Mouse (Mus musculus): Measurements from ENCODE around the gene Nr2c1. TPM values are rescaled to one million over a fixed set of nuclear protein-coding genes. Genes with fewer than 3 reads are reported as not detected.

The Nr2c1 gene
- polyA plus RNA-seq, 1 experiment from 2014 or later: 6.9 TPM

GRCm38 (mm10) chr10:94225026-94225750 is 77.4 kb downstream of the Nr2c1 start:
- H3K9ac ChIP-seq (ENCODE audit: low read depth, low read length): no peak overlapping the region

DNA sequence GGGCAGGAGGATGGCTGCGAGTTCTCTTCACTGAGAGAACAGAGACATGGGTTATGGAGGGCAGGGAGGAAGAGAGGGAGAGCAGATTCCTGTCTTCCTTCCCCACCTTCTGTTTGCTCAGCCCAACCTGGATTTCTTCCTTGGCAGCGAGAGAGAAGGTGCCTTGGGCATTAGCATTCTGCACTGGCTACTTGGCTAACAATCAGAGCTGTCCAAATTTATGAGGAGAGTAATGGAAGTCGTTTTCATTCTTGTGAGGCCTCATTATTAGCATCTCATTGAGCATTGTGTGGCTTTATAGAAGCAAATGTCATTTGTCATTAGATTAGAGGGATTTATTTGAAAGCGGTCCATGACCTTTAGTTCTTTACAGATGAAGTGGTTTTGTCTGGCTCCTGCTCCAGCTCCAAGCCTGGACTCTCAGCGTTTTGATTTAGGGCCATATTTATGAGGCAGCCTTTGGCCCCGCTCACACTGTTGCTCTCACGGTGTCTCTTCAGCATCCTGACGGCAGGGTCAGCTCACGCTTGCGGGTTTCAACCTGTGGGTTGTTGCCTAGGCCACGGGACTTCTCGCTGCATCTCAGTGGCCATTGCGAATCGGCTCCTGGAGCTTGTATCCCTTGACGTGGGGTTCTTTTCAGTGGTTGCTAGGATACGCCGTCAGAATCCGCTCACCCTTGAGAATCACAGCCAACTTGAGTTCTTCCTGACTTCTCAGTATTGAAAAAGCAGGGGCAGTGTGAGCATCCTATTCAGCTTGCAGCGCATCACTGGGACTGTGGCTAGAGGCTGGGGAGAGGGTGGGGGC is 82.6 kb downstream of the Nr2c1 start:
- no peaks in the 10 kb centered on the region for H3K27me3 ChIP-seq (replicated peaks; ENCODE audit: control insufficient read depth, insufficient read depth, low read length)

More at GRCm38 (mm10) chr10:94225026-94225750, 77.4 kb downstream of the Nr2c1 start:
- Histone ChIP-seq H3K27me3 (replicated peaks; ENCODE audit: control insufficient read depth, insufficient read depth, low read length) (no peaks in the 10 kb centered on the region), H3K4me1 (ENCODE audit: control insufficient read depth, insufficient read depth, low read depth, low read length) (peaks cover 3% of the 10 kb centered on the region), H3K27ac (ENCODE audit: low read depth, low read length) (no peak overlapping the region), H3K4me2 (ENCODE audit: low read length) (no peak overlapping the region), H3K9me3 (ENCODE audit: control insufficient read depth, low read length) (no peaks in the 10 kb centered on the region), H3K36me3 (ENCODE audit: control insufficient read depth, insufficient read depth, low read length) (peaks cover 9% of the 10 kb centered on the region; the same call in 1 of the 2 replicates), H3K4me3 (ENCODE audit: low read length) (no peak overlapping the region)
- ATAC-seq: no peak
- WGBS: 88% methylated on average over 6 of the region's 6 CpGs

DNA sequence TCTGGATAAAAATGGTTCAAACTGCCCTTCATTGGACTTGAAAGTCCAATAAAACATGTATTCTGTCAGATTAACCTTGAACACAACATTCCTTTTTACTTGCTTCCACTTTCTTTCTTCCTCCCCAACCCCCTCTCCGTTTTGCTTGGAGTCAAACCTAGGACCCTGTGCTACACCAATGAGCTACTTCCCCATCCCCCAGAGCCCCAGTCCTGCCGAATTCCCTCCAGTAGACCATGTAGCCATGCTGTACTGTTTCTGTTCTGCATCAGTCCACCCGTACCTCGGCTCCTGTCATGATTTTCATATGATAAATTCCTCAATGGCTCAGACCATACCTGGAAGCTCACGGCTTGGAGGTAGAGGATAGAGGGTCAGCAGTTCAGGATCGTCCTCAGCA is 83.2 kb downstream of the Nr2c1 start:
- H3K9me3 ChIP-seq (ENCODE audit: control insufficient read depth, low read length): no peaks in the 10 kb centered on the region
- H3K4me3 ChIP-seq (ENCODE audit: low read length): no peak overlapping the region
- peak overlapping the region; percentile 80 for H3K27ac ChIP-seq (ENCODE audit: low read depth, low read length)
- no peaks in the 10 kb centered on the region for H3K36me3 ChIP-seq (ENCODE audit: control insufficient read depth, insufficient read depth, low read length)
- WGBS: 40% methylated on average over 6 of the region's 6 CpGs
- H3K4me2 ChIP-seq (ENCODE audit: low read length): peak overlapping the region; percentile 53
- peak overlapping the region; percentile 23; the same call in 1 of the 2 replicates for H3K9ac ChIP-seq (ENCODE audit: low read depth, low read length)
- no peaks in the 10 kb centered on the region for H3K27me3 ChIP-seq (replicated peaks; ENCODE audit: control insufficient read depth, insufficient read depth, low read length)
- ATAC-seq: peak; percentile 46
- H3K4me1 ChIP-seq (ENCODE audit: control insufficient read depth, insufficient read depth, low read depth, low read length): peaks cover 14% of the 10 kb centered on the region

More for the DNA sequence above, 82.6 kb downstream of the Nr2c1 start:
- 17% methylated on average over 19 of the region's 19 CpGs for WGBS
- no peaks in the 10 kb centered on the region for H3K9me3 ChIP-seq (ENCODE audit: control insufficient read depth, low read length)
- H3K9ac ChIP-seq (ENCODE audit: low read depth, low read length): peak overlapping the region; percentile 23; the same call in 1 of the 2 replicates
- no peaks in the 10 kb centered on the region for H3K36me3 ChIP-seq (ENCODE audit: control insufficient read depth, insufficient read depth, low read length)
- H3K4me2 ChIP-seq (ENCODE audit: low read length): peak overlapping the region; percentile 53
- H3K4me1 ChIP-seq (ENCODE audit: control insufficient read depth, insufficient read depth, low read depth, low read length): peaks cover 14% of the 10 kb centered on the region
- no peak overlapping the region for H3K4me3 ChIP-seq (ENCODE audit: low read length)
- peak; percentile 94 for ATAC-seq
- peak overlapping the region; percentile 80 for H3K27ac ChIP-seq (ENCODE audit: low read depth, low read length)

DNA sequence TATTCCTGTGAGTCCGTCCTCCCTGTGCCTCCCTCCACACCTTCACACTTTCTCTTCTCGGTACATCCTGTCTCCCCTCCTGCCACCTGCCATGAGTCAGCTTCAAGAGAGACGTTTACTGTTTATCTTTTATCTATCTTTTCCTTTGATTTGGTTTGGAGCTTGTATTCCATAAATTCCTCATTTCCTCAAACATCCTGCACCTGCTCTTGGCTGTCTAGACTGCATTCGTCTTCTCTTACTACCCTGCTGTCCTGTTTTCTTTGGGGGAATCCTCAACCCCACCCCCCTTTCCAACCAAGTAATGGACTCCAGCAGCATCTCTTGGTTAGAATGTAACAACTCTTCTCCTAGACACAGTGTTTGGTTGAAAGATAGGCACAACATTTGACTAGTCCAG is 87.4 kb downstream of the Nr2c1 start:
- Histone ChIP-seq H3K27me3 (replicated peaks; ENCODE audit: control insufficient read depth, insufficient read depth, low read length) (no peaks in the 10 kb centered on the region), H3K9ac (ENCODE audit: low read depth, low read length) (no peak overlapping the region), H3K9me3 (ENCODE audit: control insufficient read depth, low read length) (no peaks in the 10 kb centered on the region), H3K4me3 (ENCODE audit: low read length) (no peak overlapping the region), H3K4me2 (ENCODE audit: low read length) (no peak overlapping the region), H3K27ac (ENCODE audit: low read depth, low read length) (no peak overlapping the region), H3K36me3 (ENCODE audit: control insufficient read depth, insufficient read depth, low read length) (no peaks in the 10 kb centered on the region), H3K4me1 (ENCODE audit: control insufficient read depth, insufficient read depth, low read depth, low read length) (peaks cover 11% of the 10 kb centered on the region)
- 59% methylated on average over 4 of the region's 4 CpGs for WGBS
- ATAC-seq: no peak

DNA sequence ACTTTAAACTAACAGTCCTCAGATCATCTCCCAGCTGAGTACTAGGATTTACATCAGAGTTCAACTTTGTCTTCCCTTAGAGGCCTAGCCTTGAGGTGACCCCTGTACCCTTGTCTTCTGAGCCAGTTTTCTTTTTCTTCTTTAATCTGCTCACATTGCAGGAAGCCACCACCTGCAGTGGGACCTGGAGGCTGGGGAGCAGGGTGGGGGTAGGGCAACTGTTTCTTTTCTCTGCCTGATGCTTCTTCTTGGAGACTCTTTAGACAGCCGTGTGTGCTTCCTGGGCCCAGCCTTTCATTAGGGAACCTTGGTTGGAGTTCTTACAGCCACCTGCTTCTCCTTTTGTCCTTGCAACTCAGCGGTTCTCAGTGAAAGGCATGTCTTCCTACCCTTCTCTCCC is 93.5 kb downstream of the Nr2c1 start:
- Histone ChIP-seq H3K27ac (ENCODE audit: low read depth, low read length) (no peak overlapping the region), H3K4me3 (ENCODE audit: low read length) (no peak overlapping the region), H3K9me3 (ENCODE audit: control insufficient read depth, low read length) (no peaks in the 10 kb centered on the region), H3K27me3 (replicated peaks; ENCODE audit: control insufficient read depth, insufficient read depth, low read length) (no peaks in the 10 kb centered on the region), H3K4me2 (ENCODE audit: low read length) (no peak overlapping the region), H3K4me1 (ENCODE audit: control insufficient read depth, insufficient read depth, low read depth, low read length) (no peaks in the 10 kb centered on the region), H3K36me3 (ENCODE audit: control insufficient read depth, insufficient read depth, low read length) (no peaks in the 10 kb centered on the region), H3K9ac (ENCODE audit: low read depth, low read length) (no peak overlapping the region)
- no peak for ATAC-seq
- WGBS: 48% methylated on average over 2 of the region's 2 CpGs

Other genes with a start within 250 kb of the Nr2c1 start
- gene Vezt, start 112.2 kb upstream of the Nr2c1 start, polyA plus RNA-seq (2015; fragmentation: Nextera tagmentation; extraction: Ambion mirVana): 52.1 and 54.0 TPM in 2 replicates
- gene Fgd6, start 112.0 kb upstream of the Nr2c1 start, polyA plus RNA-seq (2015; fragmentation: Nextera tagmentation; extraction: Ambion mirVana): 2.2 and 2.5 TPM in 2 replicates
- 345 and 380 TPM in 2 replicates for gene Ndufa12, start 50.7 kb downstream of the Nr2c1 start, polyA plus RNA-seq (2015; fragmentation: Nextera tagmentation; extraction: Ambion mirVana)
- gene Gm4792, start 150.7 kb downstream of the Nr2c1 start, polyA plus RNA-seq (2015; fragmentation: Nextera tagmentation; extraction: Ambion mirVana): 0.42 and 0.49 TPM in 2 replicates
- gene Tmcc3, start 163.9 kb downstream of the Nr2c1 start, polyA plus RNA-seq (2015; fragmentation: Nextera tagmentation; extraction: Ambion mirVana): 14.9 and 15.6 TPM in 2 replicates